20 mouse cellular contexts compared by ENCODE assay signal in the genomic region with DNA sequence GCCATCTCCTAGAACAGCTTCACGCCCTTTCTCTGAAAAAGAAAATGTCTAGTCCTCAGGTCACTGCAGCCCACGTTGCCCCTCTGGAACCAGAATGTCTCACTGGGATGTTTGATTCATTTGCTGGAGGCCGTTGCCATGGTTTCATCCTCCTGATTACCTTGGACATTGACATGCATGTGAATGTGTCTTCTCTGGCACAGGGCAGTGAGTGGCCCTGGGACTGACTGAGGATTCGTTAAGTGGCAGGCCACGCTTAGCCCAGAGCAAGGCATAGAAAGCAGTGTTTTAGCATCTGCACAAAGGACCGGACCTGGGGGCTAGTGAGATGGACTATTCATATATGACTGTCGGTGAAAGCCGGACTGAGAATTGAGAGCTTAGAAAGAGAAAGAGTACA.
DNase-seq lines count a peak whose midpoint lies in the region; ATAC-seq and TF ChIP-seq lines count a peak whose summit lies in the region.
"Had no signal": no experiment of that assay in that cellular context is flagged by ENCODE, and none has a peak within 500 bp of the region (broad histone marks: within the 10 kb centered on the region; RNA-seq: fewer than 3 reads in every experiment).

No protein-coding gene starts in this region.

- no peak for TF ChIP-seq CTCF in layer of hippocampus, adult 2 months (conservative IDR thresholded peaks at IDR 0.05)

- H3K27me3 ChIP-seq in hindbrain, embryonic 14.5 days (ENCODE audit: control insufficient read depth, insufficient read depth, low read length) = no peaks in the 10 kb centered on the region
- no peaks in the 10 kb centered on the region for H3K27me3 ChIP-seq in midbrain, embryonic 15.5 days (replicated peaks)
- no peaks in the 10 kb centered on the region; the same call in 1 of the 2 replicates for H3K27me3 ChIP-seq in heart, embryonic 11.5 days (ENCODE audit: control insufficient read depth, insufficient read depth, low read length)
- H3K27me3 ChIP-seq: embryonic facial prominence, embryonic 12.5 days; liver, embryonic 13.5 days had no signal

- H3K36me3 ChIP-seq in hindbrain, embryonic 14.5 days (replicated peaks; ENCODE audit: control insufficient read depth, insufficient read depth) = no peaks in the 10 kb centered on the region
- no peaks in the 10 kb centered on the region for H3K36me3 ChIP-seq in midbrain, embryonic 15.5 days (replicated peaks)
- no peaks in the 10 kb centered on the region for H3K36me3 ChIP-seq in heart, embryonic 11.5 days (ENCODE audit: control insufficient read depth, insufficient read depth, low read length)
- H3K36me3 ChIP-seq: embryonic facial prominence, embryonic 12.5 days; limb, embryonic 10.5 days; liver, embryonic 13.5 days had no signal

- H3K9me3 ChIP-seq in hindbrain, embryonic 14.5 days (ENCODE audit: control insufficient read depth, low read length) = no peaks in the 10 kb centered on the region
- no peaks in the 10 kb centered on the region for H3K9me3 ChIP-seq in midbrain, embryonic 15.5 days
- H3K9me3 ChIP-seq in heart, embryonic 11.5 days (replicated peaks; ENCODE audit: control insufficient read depth, low read length) = no peaks in the 10 kb centered on the region
- H3K9me3 ChIP-seq: embryonic facial prominence, embryonic 12.5 days; limb, embryonic 10.5 days; liver, embryonic 13.5 days; megakaryocyte, embryonic 14.5 days had no signal

- H3K27ac ChIP-seq in layer of hippocampus, adult 2 months = peak overlapping the region; percentile 85
- peak overlapping the region; percentile 71 for H3K27ac ChIP-seq in hindbrain, embryonic 14.5 days
- peak overlapping the region; percentile 65 for H3K27ac ChIP-seq in midbrain, embryonic 15.5 days
- H3K27ac ChIP-seq in heart, embryonic 11.5 days (ENCODE audit: low read depth, low read length) = no peak overlapping the region
- H3K27ac ChIP-seq: embryonic facial prominence, embryonic 12.5 days; heart, adult 2 months; kidney, postnatal 0 days; limb, embryonic 10.5 days; liver, embryonic 13.5 days had no signal

- peaks cover 49% of the 10 kb centered on the region for H3K4me1 ChIP-seq in hindbrain, embryonic 14.5 days (replicated peaks; ENCODE audit: control insufficient read depth, insufficient read depth, low read length)
- peaks cover 54% of the 10 kb centered on the region for H3K4me1 ChIP-seq in midbrain, embryonic 15.5 days
- H3K4me1 ChIP-seq in heart, embryonic 11.5 days (ENCODE audit: control insufficient read depth, insufficient read depth, low read length) = no peaks in the 10 kb centered on the region
- H3K4me1 ChIP-seq: embryonic facial prominence, embryonic 12.5 days; limb, embryonic 10.5 days; liver, embryonic 13.5 days; megakaryocyte, embryonic 14.5 days had no signal

- H3K9ac ChIP-seq in hindbrain, embryonic 14.5 days = no peak overlapping the region
- no peak overlapping the region for H3K9ac ChIP-seq in midbrain, embryonic 15.5 days
- no peak overlapping the region for H3K9ac ChIP-seq in heart, embryonic 11.5 days (ENCODE audit: low read depth, low read length)
- H3K9ac ChIP-seq: embryonic facial prominence, embryonic 12.5 days; liver, embryonic 13.5 days had no signal

- peak; percentile 39; the same call in 1 of the 2 replicates for ATAC-seq in hindbrain, embryonic 14.5 days (ENCODE audit: low FRiP score)
- peak; percentile 68 for ATAC-seq in midbrain, embryonic 15.5 days (replicated peaks)
- no peak for ATAC-seq in heart, embryonic 11.5 days (replicated peaks; ENCODE audit: insufficient number of reproducible peaks, low FRiP score, low TSS enrichment)
- ATAC-seq: intestine, embryonic 16.5 days; Patski had no signal

- no peak for DNase-seq in layer of hippocampus, adult 2 months (ENCODE audit: low spot score in 2 of 2)
- no peak for DNase-seq in layer of hippocampus, adult 18-20 months (ENCODE audit: low spot score in 2 of 2)
- DNase-seq in hindbrain, embryonic 14.5 days (ENCODE audit: low spot score) = no peak
- no peak for DNase-seq in right cerebral cortex, postnatal 14 days
- DNase-seq in right cerebral cortex, postnatal 10 days (ENCODE audit: low spot score in 2 of 2) = no peak
- DNase-seq: cerebellum, postnatal 14 days; gastrocnemius, postnatal 10 days; heart, adult 2 months; heart, postnatal 14 days; liver, embryonic 13.5 days; lung, postnatal 10 days; thymus, postnatal 25 days had no signal

- H3K4me3 ChIP-seq in layer of hippocampus, adult 2 months = no peak overlapping the region
- H3K4me3 ChIP-seq in hindbrain, embryonic 14.5 days (replicated peaks; ENCODE audit: low read length) = no peak overlapping the region
- no peak overlapping the region for H3K4me3 ChIP-seq in midbrain, embryonic 15.5 days
- H3K4me3 ChIP-seq in heart, embryonic 11.5 days (ENCODE audit: low read depth, low read length) = no peak overlapping the region
- H3K4me3 ChIP-seq: embryonic facial prominence, embryonic 12.5 days; heart, adult 2 months; limb, embryonic 10.5 days; liver, embryonic 13.5 days; megakaryocyte, embryonic 14.5 days had no signal

- no peak overlapping the region for H3K4me2 ChIP-seq in hindbrain, embryonic 14.5 days (replicated peaks)
- no peak overlapping the region for H3K4me2 ChIP-seq in midbrain, embryonic 15.5 days
- H3K4me2 ChIP-seq in heart, embryonic 11.5 days = no peak overlapping the region
- H3K4me2 ChIP-seq: embryonic facial prominence, embryonic 12.5 days; liver, embryonic 13.5 days had no signal

- WGBS in hindbrain, embryonic 14.5 days = 39% methylated on average over 8 of the region's 8 CpGs
- WGBS in midbrain, embryonic 15.5 days = 27% methylated on average over 8 of the region's 8 CpGs
- WGBS in heart, embryonic 11.5 days (ENCODE audit: insufficient replicate concordance) = 85% methylated on average over 8 of the region's 8 CpGs
